Mouse (Mus musculus): ENCODE data around the gene Arsb. TPM values are rescaled to one million over a fixed set of nuclear protein-coding genes. Genes with fewer than 3 reads are reported as not detected.
A peak's percentile ranks its signal among the peaks of the same experiment; 100 is the strongest.
"Not testable (repeated sequence)": the region's sequence is repeated elsewhere in the genome, so short reads cannot be mapped to it uniquely, and the experiment has no call there.

Gene Arsb
- polyA plus RNA-seq, 1 experiment from 2014 or later: 11.9 TPM

- Histone ChIP-seq H3K36me3 (peaks cover 2% of the 10 kb centered on the region; the same call in 1 of the 2 replicates), H3K4me1 (no peaks in the 10 kb centered on the region), H3K9me3 (no peaks in the 10 kb centered on the region), H3K27ac (no peak overlapping the region), H3K27me3 (no peaks in the 10 kb centered on the region), H3K9ac (no peak overlapping the region), H3K4me2 (no peak overlapping the region), H3K4me3 (no peak overlapping the region)
- ATAC-seq (ENCODE audit: insufficient number of reproducible peaks, insufficient read depth, low FRiP score, low TSS enrichment, low read depth): peak; percentile 20; the same call in 1 of the 2 replicates
- WGBS: 38% methylated on average over 11 of the region's 11 CpGs
Measured at GRCm38 (mm10) chr13:93792945-93793642, 21.7 kb downstream of the Arsb start.

- H3K4me2 ChIP-seq: no peak overlapping the region
- no peak overlapping the region for H3K9ac ChIP-seq
- no peak for ATAC-seq (ENCODE audit: insufficient number of reproducible peaks, insufficient read depth, low FRiP score, low TSS enrichment, low read depth)
- H3K4me1 ChIP-seq: no peaks in the 10 kb centered on the region
- peaks cover 8% of the 10 kb centered on the region; the same call in 1 of the 2 replicates for H3K36me3 ChIP-seq
- no peak overlapping the region for H3K4me3 ChIP-seq
- no peaks in the 10 kb centered on the region for H3K27me3 ChIP-seq
- H3K9me3 ChIP-seq: 0 out of 2 replicates have a peak, but pooled peaks cover 2% of the 10 kb centered on the region
- no peak overlapping the region for H3K27ac ChIP-seq
- 74% methylated on average over 10 of the region's 10 CpGs for WGBS
Measured at GRCm38 (mm10) chr13:93793643-93794182, 22.3 kb downstream of the Arsb start.

- WGBS: 87% methylated on average over 5 of the region's 5 CpGs
Measured at GRCm38 (mm10) chr13:93797011-93797600, 25.7 kb downstream of the Arsb start.

GRCm38 (mm10) chr13:93810311-93810710, 38.9 kb downstream of the Arsb start:
- not testable (repeated sequence) for H3K4me1 ChIP-seq; H3K36me3 ChIP-seq; H3K27ac ChIP-seq; H3K9me3 ChIP-seq; H3K4me2 ChIP-seq; H3K4me3 ChIP-seq; ATAC-seq (ENCODE audit: insufficient number of reproducible peaks, insufficient read depth, low FRiP score, low TSS enrichment, low read depth); H3K9ac ChIP-seq; H3K27me3 ChIP-seq
- 96% methylated on average over 2 of the region's 2 CpGs for whole genome bisulfite sequencing

More at GRCm38 (mm10) chr13:93797011-93797600, 25.7 kb downstream of the Arsb start:
- Histone ChIP-seq H3K4me2 (no peak overlapping the region), H3K27ac (no peak overlapping the region), H3K4me1 (no peaks in the 10 kb centered on the region), H3K36me3 (peaks cover 9% of the 10 kb centered on the region; the same call in 1 of the 2 replicates), H3K4me3 (no peak overlapping the region), H3K9me3 (0 out of 2 replicates have a peak, but pooled peaks cover 2% of the 10 kb centered on the region), H3K9ac (no peak overlapping the region), H3K27me3 (no peaks in the 10 kb centered on the region)
- ATAC-seq (ENCODE audit: insufficient number of reproducible peaks, insufficient read depth, low FRiP score, low TSS enrichment, low read depth): no peak

- WGBS: 94% methylated on average over 6 of the region's 6 CpGs
- no peaks in the 10 kb centered on the region; the same call in 1 of the 2 replicates for H3K9me3 ChIP-seq
- no peak for ATAC-seq (ENCODE audit: insufficient number of reproducible peaks, insufficient read depth, low FRiP score, low TSS enrichment, low read depth)
Measured at GRCm38 (mm10) chr13:93814081-93814480, 42.7 kb downstream of the Arsb start.

GRCm38 (mm10) chr13:93814676-93815075, 43.2 kb downstream of the Arsb start:
- ATAC-seq (ENCODE audit: insufficient number of reproducible peaks, insufficient read depth, low FRiP score, low TSS enrichment, low read depth): no peak

More at GRCm38 (mm10) chr13:93814081-93814480, 42.7 kb downstream of the Arsb start:
- Histone ChIP-seq H3K4me2 (no peak overlapping the region), H3K27ac (no peak overlapping the region), H3K9ac (no peak overlapping the region), H3K27me3 (no peaks in the 10 kb centered on the region), H3K4me1 (peaks cover 11% of the 10 kb centered on the region), H3K36me3 (no peaks in the 10 kb centered on the region), H3K4me3 (no peak overlapping the region)

GRCm38 (mm10) chr13:93815128-93815527, 43.7 kb downstream of the Arsb start:
- H3K4me2 ChIP-seq: no peak overlapping the region

More at GRCm38 (mm10) chr13:93814676-93815075, 43.2 kb downstream of the Arsb start:
- Histone ChIP-seq H3K4me1 (peaks cover 11% of the 10 kb centered on the region), H3K36me3 (no peaks in the 10 kb centered on the region), H3K9ac (no peak overlapping the region), H3K9me3 (no peaks in the 10 kb centered on the region; the same call in 1 of the 2 replicates), H3K4me2 (no peak overlapping the region), H3K27me3 (no peaks in the 10 kb centered on the region), H3K4me3 (no peak overlapping the region), H3K27ac (no peak overlapping the region)
- 89% methylated on average over 12 of the region's 12 CpGs for WGBS

GRCm38 (mm10) chr13:93816127-93816526, 44.7 kb downstream of the Arsb start:
- Histone ChIP-seq H3K27ac (no peak overlapping the region), H3K4me2 (no peak overlapping the region), H3K27me3 (no peaks in the 10 kb centered on the region), H3K4me3 (no peak overlapping the region), H3K9me3 (no peaks in the 10 kb centered on the region; the same call in 1 of the 2 replicates), H3K36me3 (no peaks in the 10 kb centered on the region), H3K4me1 (peaks cover 11% of the 10 kb centered on the region), H3K9ac (no peak overlapping the region)
- 77% methylated on average over 2 of the region's 2 CpGs for WGBS
- no peak for ATAC-seq (ENCODE audit: insufficient number of reproducible peaks, insufficient read depth, low FRiP score, low TSS enrichment, low read depth)

More at GRCm38 (mm10) chr13:93815128-93815527, 43.7 kb downstream of the Arsb start:
- H3K27ac ChIP-seq: no peak overlapping the region
- H3K27me3 ChIP-seq: no peaks in the 10 kb centered on the region
- H3K9ac ChIP-seq: no peak overlapping the region
- 92% methylated on average over 11 of the region's 11 CpGs for WGBS
- H3K4me1 ChIP-seq: peaks cover 11% of the 10 kb centered on the region
- no peaks in the 10 kb centered on the region for H3K36me3 ChIP-seq
- no peak for ATAC-seq (ENCODE audit: insufficient number of reproducible peaks, insufficient read depth, low FRiP score, low TSS enrichment, low read depth)
- H3K4me3 ChIP-seq: no peak overlapping the region
- no peaks in the 10 kb centered on the region; the same call in 1 of the 2 replicates for H3K9me3 ChIP-seq

GRCm38 (mm10) chr13:93816688-93817331, 45.4 kb downstream of the Arsb start:
- Histone ChIP-seq H3K4me1 (peaks cover 9% of the 10 kb centered on the region), H3K36me3 (no peaks in the 10 kb centered on the region), H3K27ac (peak overlapping the region; percentile 76), H3K27me3 (no peaks in the 10 kb centered on the region), H3K9me3 (no peaks in the 10 kb centered on the region; the same call in 1 of the 2 replicates), H3K4me3 (no peak overlapping the region), H3K4me2 (no peak overlapping the region), H3K9ac (no peak overlapping the region)
- WGBS: 38% methylated on average over 9 of the region's 9 CpGs
- ATAC-seq (ENCODE audit: insufficient number of reproducible peaks, insufficient read depth, low FRiP score, low TSS enrichment, low read depth): no peak

- 88% methylated on average over 4 of the region's 4 CpGs for WGBS
- H3K27me3 ChIP-seq: no peaks in the 10 kb centered on the region
- no peak overlapping the region for H3K9ac ChIP-seq
- peaks cover 6% of the 10 kb centered on the region for H3K4me1 ChIP-seq
- ATAC-seq (ENCODE audit: insufficient number of reproducible peaks, insufficient read depth, low FRiP score, low TSS enrichment, low read depth): no peak
- H3K27ac ChIP-seq: no peak overlapping the region
- no peaks in the 10 kb centered on the region; the same call in 1 of the 2 replicates for H3K9me3 ChIP-seq
- no peak overlapping the region for H3K4me2 ChIP-seq
- no peaks in the 10 kb centered on the region for H3K36me3 ChIP-seq
- no peak overlapping the region for H3K4me3 ChIP-seq
Measured at GRCm38 (mm10) chr13:93820173-93820572, 48.7 kb downstream of the Arsb start.

- H3K9ac ChIP-seq: no peak overlapping the region
- H3K9me3 ChIP-seq: no peaks in the 10 kb centered on the region; the same call in 1 of the 2 replicates
- H3K4me3 ChIP-seq: no peak overlapping the region
- H3K36me3 ChIP-seq: no peaks in the 10 kb centered on the region
- peaks cover under 1% of the 10 kb centered on the region; the same call in 1 of the 2 replicates for H3K4me1 ChIP-seq
- no peak for ATAC-seq (ENCODE audit: insufficient number of reproducible peaks, insufficient read depth, low FRiP score, low TSS enrichment, low read depth)
- H3K4me2 ChIP-seq: no peak overlapping the region
- no peaks in the 10 kb centered on the region for H3K27me3 ChIP-seq
- H3K27ac ChIP-seq: no peak overlapping the region
- WGBS: 80% methylated on average over 6 of the region's 6 CpGs
Measured at GRCm38 (mm10) chr13:93822001-93822400, 50.6 kb downstream of the Arsb start.
